Mouse (Mus musculus) liver, postnatal 0 days (tissue): ENCODE measurements around the gene Gm340.

Source experiments
- CTCF ChIP-seq: sonication (generic); IDR thresholded peaks from 2 replicates; pipeline ENCODE4 v1.5.1; 2016; ENCODE audit warnings: antibody characterized with exemption, low read depth
- EP300 ChIP-seq: IDR thresholded peaks from 2 replicates; pipeline ENCODE4 v1.6.1; 2016; ENCODE audit warnings: antibody characterized with exemption, low read depth, mild to moderate bottlenecking

- TF ChIP-seq CTCF (no peak), EP300 (no peak)
These were observed 25.2 kb upstream of the Gm340 start for GRCm38 (mm10) chr19:41556981-41557380.
